In genomic region chr19:46878346-46878745, GRCm38 (mm10) we compare ENCODE assay signal across 9 mouse cellular contexts.
DNase-seq lines count a peak whose midpoint lies in the region; ATAC-seq and TF ChIP-seq lines count a peak whose summit lies in the region.
"Had no signal": no experiment of that assay in that cellular context is flagged by ENCODE, and none has a peak within 500 bp of the region (broad histone marks: within the 10 kb centered on the region; RNA-seq: fewer than 3 reads in every experiment).

No protein-coding gene starts in this region.

- no peak overlapping the region for H3K4me3 ChIP-seq in liver, embryonic 11.5 days (ENCODE audit: low read depth, low read length)
- no peak overlapping the region for H3K4me3 ChIP-seq in intestine, postnatal 0 days (ENCODE audit: low read depth, low read length)
- H3K4me3 ChIP-seq: stomach, embryonic 15.5 days had no signal

- WGBS in liver, embryonic 11.5 days: 56% methylated on average over 13 of the region's 13 CpGs
- WGBS in intestine, postnatal 0 days: 44% methylated on average over 13 of the region's 13 CpGs

- no peaks in the 10 kb centered on the region for H3K4me1 ChIP-seq in liver, embryonic 11.5 days (replicated peaks; ENCODE audit: control insufficient read depth, insufficient read depth, low read length)
- H3K4me1 ChIP-seq in intestine, postnatal 0 days (replicated peaks; ENCODE audit: control insufficient read depth, insufficient read depth, low read length): no peaks in the 10 kb centered on the region
- H3K4me1 ChIP-seq: stomach, embryonic 15.5 days had no signal

- H3K9ac ChIP-seq in liver, embryonic 11.5 days (ENCODE audit: low read depth, low read length): no peak overlapping the region
- H3K9ac ChIP-seq in intestine, postnatal 0 days (ENCODE audit: low read depth, low read length): no peak overlapping the region
- H3K9ac ChIP-seq: stomach, embryonic 15.5 days had no signal

- H3K27me3 ChIP-seq in liver, embryonic 11.5 days (replicated peaks; ENCODE audit: control insufficient read depth, insufficient read depth, low read length): no peaks in the 10 kb centered on the region
- no peaks in the 10 kb centered on the region for H3K27me3 ChIP-seq in intestine, postnatal 0 days (replicated peaks; ENCODE audit: control insufficient read depth, insufficient read depth, low read length)
- H3K27me3 ChIP-seq: stomach, embryonic 15.5 days had no signal

- no peak for ATAC-seq in liver, embryonic 11.5 days (replicated peaks; ENCODE audit: low FRiP score)
- no peak for ATAC-seq in intestine, postnatal 0 days
- ATAC-seq in megakaryocyte-erythroid progenitor cell, adult 5-6 weeks (replicated peaks; ENCODE audit: low FRiP score, low TSS enrichment, poor library complexity, severe bottlenecking): no peak

- no peak overlapping the region for H3K27ac ChIP-seq in liver, embryonic 11.5 days (ENCODE audit: low read depth, low read length)
- no peak overlapping the region for H3K27ac ChIP-seq in intestine, postnatal 0 days (ENCODE audit: low read depth, low read length)
- H3K27ac ChIP-seq: stomach, embryonic 15.5 days had no signal

- peak; percentile 61 for TF ChIP-seq CTCF in intestine, postnatal 0 days (IDR thresholded peaks at IDR 0.05; ENCODE audit: low read depth)

- H3K4me2 ChIP-seq in liver, embryonic 11.5 days: no peak overlapping the region
- no peak overlapping the region for H3K4me2 ChIP-seq in intestine, postnatal 0 days (replicated peaks; ENCODE audit: low read depth)
- H3K4me2 ChIP-seq: stomach, embryonic 15.5 days had no signal

- no peaks in the 10 kb centered on the region for H3K36me3 ChIP-seq in liver, embryonic 11.5 days (ENCODE audit: control insufficient read depth, insufficient read depth, low read length)
- H3K36me3 ChIP-seq in intestine, postnatal 0 days (ENCODE audit: control insufficient read depth, insufficient read depth): peaks cover 6% of the 10 kb centered on the region

- H3K9me3 ChIP-seq in liver, embryonic 11.5 days (ENCODE audit: control insufficient read depth, low read length): no peaks in the 10 kb centered on the region
- no peaks in the 10 kb centered on the region for H3K9me3 ChIP-seq in intestine, postnatal 0 days (ENCODE audit: control insufficient read depth)
- H3K9me3 ChIP-seq: stomach, embryonic 15.5 days had no signal

- DNase-seq in liver: peak; percentile 64
- no peak for DNase-seq in liver, embryonic 11.5 days (ENCODE audit: low spot score)
- peak; percentile 70 for DNase-seq in R1 (ENCODE audit: low read depth, low spot score)
- peak; percentile 93 to 95 for DNase-seq in cerebellum, postnatal 14 days
- peak; percentile 71 to 83 for DNase-seq in lung, adult 18-20 months
- DNase-seq in spleen, postnatal 14 days (ENCODE audit: low spot score in 2 of 2): peak; percentile 27 to 42
